Mouse (Mus musculus): Measurements from ENCODE around the gene Ermard. TPM values are rescaled to one million over a fixed set of nuclear protein-coding genes. Genes with fewer than 3 reads are reported as not detected.
"Not testable (repeated sequence)": the region's sequence is repeated elsewhere in the genome, so short reads cannot be mapped to it uniquely, and the experiment has no call there.

The Ermard gene
- polyA plus RNA-seq, 1 experiment from 2014 or later = 76.8 TPM

GRCm38 (mm10) chr17:15023878-15024492 is 17.0 kb upstream of the Ermard start:
- WGBS = no CpG with 5 or more reads among the region's 97 CpGs
- H3K4me3 ChIP-seq (ENCODE audit: low read length); H3K36me3 ChIP-seq (ENCODE audit: control insufficient read depth, insufficient read depth, low read length); H3K9me3 ChIP-seq (ENCODE audit: control insufficient read depth, low read length); H3K4me2 ChIP-seq (ENCODE audit: low read length); H3K27ac ChIP-seq (ENCODE audit: low read depth, low read length); H3K4me1 ChIP-seq (ENCODE audit: control insufficient read depth, insufficient read depth, low read depth, low read length); H3K9ac ChIP-seq (ENCODE audit: low read depth, low read length); H3K27me3 ChIP-seq (replicated peaks; ENCODE audit: control insufficient read depth, insufficient read depth, low read length): not testable (repeated sequence)
- ATAC-seq = peak; percentile 80

- not testable (repeated sequence) for H3K27me3 ChIP-seq (replicated peaks; ENCODE audit: control insufficient read depth, insufficient read depth, low read length); H3K9me3 ChIP-seq (ENCODE audit: control insufficient read depth, low read length); H3K4me1 ChIP-seq (ENCODE audit: control insufficient read depth, insufficient read depth, low read depth, low read length); H3K27ac ChIP-seq (ENCODE audit: low read depth, low read length); H3K9ac ChIP-seq (ENCODE audit: low read depth, low read length); H3K4me2 ChIP-seq (ENCODE audit: low read length); H3K4me3 ChIP-seq (ENCODE audit: low read length); H3K36me3 ChIP-seq (ENCODE audit: control insufficient read depth, insufficient read depth, low read length)
- no CpG with 5 or more reads among the region's 48 CpGs for WGBS
- peak; percentile 93 for ATAC-seq
Measured at GRCm38 (mm10) chr17:15024502-15025193, 16.4 kb upstream of the Ermard start.

- H3K4me1 ChIP-seq (ENCODE audit: control insufficient read depth, insufficient read depth, low read depth, low read length); ATAC-seq: not testable (repeated sequence)
- no CpG with 5 or more reads among the region's 6 CpGs for WGBS
Measured at GRCm38 (mm10) chr17:15025513-15025912, 15.5 kb upstream of the Ermard start.

GRCm38 (mm10) chr17:15031414-15031813 is 9.6 kb upstream of the Ermard start:
- H3K36me3 ChIP-seq (ENCODE audit: control insufficient read depth, insufficient read depth, low read length); H3K27ac ChIP-seq (ENCODE audit: low read depth, low read length); ATAC-seq; H3K9ac ChIP-seq (ENCODE audit: low read depth, low read length); H3K4me2 ChIP-seq (ENCODE audit: low read length); H3K4me1 ChIP-seq (ENCODE audit: control insufficient read depth, insufficient read depth, low read depth, low read length); H3K27me3 ChIP-seq (replicated peaks; ENCODE audit: control insufficient read depth, insufficient read depth, low read length); H3K4me3 ChIP-seq (ENCODE audit: low read length); H3K9me3 ChIP-seq (ENCODE audit: control insufficient read depth, low read length): not testable (repeated sequence)
- no CpG with 5 or more reads among the region's 4 CpGs for WGBS

More at GRCm38 (mm10) chr17:15025513-15025912, 15.5 kb upstream of the Ermard start:
- H3K27me3 ChIP-seq (replicated peaks; ENCODE audit: control insufficient read depth, insufficient read depth, low read length); H3K4me3 ChIP-seq (ENCODE audit: low read length); H3K4me2 ChIP-seq (ENCODE audit: low read length); H3K27ac ChIP-seq (ENCODE audit: low read depth, low read length); H3K9me3 ChIP-seq (ENCODE audit: control insufficient read depth, low read length); H3K9ac ChIP-seq (ENCODE audit: low read depth, low read length); H3K36me3 ChIP-seq (ENCODE audit: control insufficient read depth, insufficient read depth, low read length): not testable (repeated sequence)

- not testable (repeated sequence) for H3K4me3 ChIP-seq (ENCODE audit: low read length); H3K9me3 ChIP-seq (ENCODE audit: control insufficient read depth, low read length); H3K27ac ChIP-seq (ENCODE audit: low read depth, low read length); H3K27me3 ChIP-seq (replicated peaks; ENCODE audit: control insufficient read depth, insufficient read depth, low read length); ATAC-seq; H3K9ac ChIP-seq (ENCODE audit: low read depth, low read length); H3K4me2 ChIP-seq (ENCODE audit: low read length); H3K36me3 ChIP-seq (ENCODE audit: control insufficient read depth, insufficient read depth, low read length); H3K4me1 ChIP-seq (ENCODE audit: control insufficient read depth, insufficient read depth, low read depth, low read length)
- WGBS = no CpG with 5 or more reads among the region's 3 CpGs
Measured at GRCm38 (mm10) chr17:15040455-15040854, 553 bp upstream of the Ermard start.

GRCm38 (mm10) chr17:15050338-15050737 is 9.3 kb downstream of the Ermard start:
- not testable (repeated sequence) for H3K4me1 ChIP-seq (ENCODE audit: control insufficient read depth, insufficient read depth, low read depth, low read length); H3K4me2 ChIP-seq (ENCODE audit: low read length); H3K4me3 ChIP-seq (ENCODE audit: low read length); H3K9me3 ChIP-seq (ENCODE audit: control insufficient read depth, low read length); ATAC-seq; H3K27me3 ChIP-seq (replicated peaks; ENCODE audit: control insufficient read depth, insufficient read depth, low read length); H3K27ac ChIP-seq (ENCODE audit: low read depth, low read length); H3K9ac ChIP-seq (ENCODE audit: low read depth, low read length); H3K36me3 ChIP-seq (ENCODE audit: control insufficient read depth, insufficient read depth, low read length)
- WGBS = no CpG with 5 or more reads among the region's 1 CpGs

GRCm38 (mm10) chr17:15052766-15053165 is 11.8 kb downstream of the Ermard start:
- WGBS = 75% methylated on average over 1 of the region's 1 CpGs
- H3K4me2 ChIP-seq (ENCODE audit: low read length); H3K4me1 ChIP-seq (ENCODE audit: control insufficient read depth, insufficient read depth, low read depth, low read length); H3K27ac ChIP-seq (ENCODE audit: low read depth, low read length); H3K36me3 ChIP-seq (ENCODE audit: control insufficient read depth, insufficient read depth, low read length); H3K9me3 ChIP-seq (ENCODE audit: control insufficient read depth, low read length); H3K9ac ChIP-seq (ENCODE audit: low read depth, low read length); H3K4me3 ChIP-seq (ENCODE audit: low read length); H3K27me3 ChIP-seq (replicated peaks; ENCODE audit: control insufficient read depth, insufficient read depth, low read length): not testable (repeated sequence)
- peak; percentile 25; the same call in 1 of the 2 replicates for ATAC-seq

DNA sequence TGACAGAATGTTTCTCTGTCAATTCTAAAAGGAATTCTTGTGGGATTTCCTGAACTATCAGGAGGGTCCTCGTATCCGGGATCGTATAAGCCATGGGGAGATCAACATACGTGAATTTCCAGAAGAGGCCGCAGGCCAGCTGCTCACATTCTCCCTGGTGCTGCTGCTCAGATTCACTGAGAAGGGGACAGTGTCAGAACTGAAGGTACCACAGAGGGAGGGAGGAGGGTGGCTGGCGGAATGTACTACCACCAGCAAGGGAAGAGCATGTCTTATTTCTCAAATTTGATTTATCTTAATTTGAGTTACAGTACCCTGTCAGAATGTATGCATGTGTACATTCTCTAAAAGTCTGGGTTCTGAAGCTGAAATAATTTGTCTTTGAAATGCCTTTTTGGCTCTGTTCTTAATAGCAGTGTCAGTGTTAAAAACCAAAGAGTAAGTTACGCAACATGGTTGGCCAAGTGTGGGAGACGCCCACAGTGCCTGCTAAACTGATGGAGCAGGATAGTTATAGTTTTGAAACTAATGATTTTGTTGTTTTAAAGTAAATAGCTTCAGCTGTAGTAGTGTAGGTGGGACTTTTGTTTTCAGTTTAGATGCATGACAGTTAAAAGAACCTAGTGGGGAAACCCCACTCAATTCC is 12.3 kb downstream of the Ermard start:
- H3K4me2 ChIP-seq (ENCODE audit: low read length); H3K36me3 ChIP-seq (ENCODE audit: control insufficient read depth, insufficient read depth, low read length); H3K27me3 ChIP-seq (replicated peaks; ENCODE audit: control insufficient read depth, insufficient read depth, low read length); H3K9me3 ChIP-seq (ENCODE audit: control insufficient read depth, low read length); ATAC-seq; H3K4me3 ChIP-seq (ENCODE audit: low read length); H3K9ac ChIP-seq (ENCODE audit: low read depth, low read length); H3K4me1 ChIP-seq (ENCODE audit: control insufficient read depth, insufficient read depth, low read depth, low read length); H3K27ac ChIP-seq (ENCODE audit: low read depth, low read length): not testable (repeated sequence)
- WGBS = 91% methylated on average over 5 of the region's 8 CpGs

- H3K9me3 ChIP-seq (ENCODE audit: control insufficient read depth, low read length); H3K4me3 ChIP-seq (ENCODE audit: low read length); ATAC-seq; H3K4me1 ChIP-seq (ENCODE audit: control insufficient read depth, insufficient read depth, low read depth, low read length); H3K4me2 ChIP-seq (ENCODE audit: low read length); H3K27me3 ChIP-seq (replicated peaks; ENCODE audit: control insufficient read depth, insufficient read depth, low read length); H3K27ac ChIP-seq (ENCODE audit: low read depth, low read length); H3K36me3 ChIP-seq (ENCODE audit: control insufficient read depth, insufficient read depth, low read length); H3K9ac ChIP-seq (ENCODE audit: low read depth, low read length): not testable (repeated sequence)
- WGBS = 97% methylated on average over 11 of the region's 13 CpGs
Measured at GRCm38 (mm10) chr17:15053829-15054200, 12.8 kb downstream of the Ermard start.

Data from hindbrain, embryonic 16.5 days (tissue).